Mouse (Mus musculus) gastrocnemius, postnatal 14 days (tissue): ENCODE data around the gene Rtkn2. TPM values are rescaled to one million over a fixed set of nuclear protein-coding genes. Genes with fewer than 3 reads are reported as not detected.

ENCODE experiments used
- DNase-seq: peaks from one replicate; pipeline ENCODE4 v3.0.0; 2021; ENCODE audit warnings: mixed read lengths
- intact Hi-C: fragments of 180-260 bp; cut with DNase I; formaldehyde crosslinking; loops from one replicate; pipeline ENCODE4 v1.15.1; 2025; ENCODE audit warnings: low total_unique reads
- total RNA-seq, 2 experiments: library from RNA; stranded (reverse); gene quantifications; 2 replicates each; pipeline ENCODE4 v1.2.3; 2021

Gene Rtkn2
- total RNA-seq, 2 experiments from 2014 or later: 1.1 to 1.8 TPM

DNA sequence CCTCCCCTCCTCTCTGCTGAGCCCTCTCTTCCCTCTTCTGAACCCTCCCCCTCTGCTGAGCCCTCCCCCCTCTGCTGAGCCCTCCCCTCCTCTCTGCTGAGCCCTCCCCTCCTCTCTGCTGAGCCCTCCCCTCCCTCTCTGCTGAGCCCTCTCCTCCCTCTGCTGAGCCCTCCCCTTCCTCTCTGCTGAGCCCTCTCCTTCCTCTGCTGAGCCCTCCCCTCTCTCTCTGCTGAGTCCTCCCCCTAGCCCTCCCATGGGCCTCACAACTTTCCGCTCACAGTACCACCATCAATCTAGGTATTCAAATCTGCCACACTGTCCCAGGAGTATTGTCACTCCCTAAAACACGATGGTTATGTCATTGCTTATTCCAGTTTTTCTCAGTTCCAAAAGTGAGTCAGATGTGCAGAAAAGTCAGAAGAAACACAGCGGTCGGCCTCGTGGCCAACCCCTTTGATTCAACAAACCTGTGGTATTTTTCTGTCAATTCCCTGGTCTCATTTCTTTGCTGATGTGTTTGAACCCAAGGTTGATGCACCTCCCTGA is 49.8 kb downstream of the Rtkn2 start:
- intact Hi-C loops: no loop called here
- DNase-seq: no peak

- intact Hi-C loops: no loop called here
- DNase-seq: no peak
Observed at GRCm38 (mm10) chr10:68030027-68030426, 50.7 kb downstream of the Rtkn2 start.

- intact Hi-C loops: no loop called here
- DNase-seq: no peak
Observed at GRCm38 (mm10) chr10:68035707-68036367, 56.5 kb downstream of the Rtkn2 start.

- DNase-seq: no peak
- intact Hi-C loops: no loop called here
Observed at GRCm38 (mm10) chr10:68036368-68036980, 57.1 kb downstream of the Rtkn2 start.

DNA sequence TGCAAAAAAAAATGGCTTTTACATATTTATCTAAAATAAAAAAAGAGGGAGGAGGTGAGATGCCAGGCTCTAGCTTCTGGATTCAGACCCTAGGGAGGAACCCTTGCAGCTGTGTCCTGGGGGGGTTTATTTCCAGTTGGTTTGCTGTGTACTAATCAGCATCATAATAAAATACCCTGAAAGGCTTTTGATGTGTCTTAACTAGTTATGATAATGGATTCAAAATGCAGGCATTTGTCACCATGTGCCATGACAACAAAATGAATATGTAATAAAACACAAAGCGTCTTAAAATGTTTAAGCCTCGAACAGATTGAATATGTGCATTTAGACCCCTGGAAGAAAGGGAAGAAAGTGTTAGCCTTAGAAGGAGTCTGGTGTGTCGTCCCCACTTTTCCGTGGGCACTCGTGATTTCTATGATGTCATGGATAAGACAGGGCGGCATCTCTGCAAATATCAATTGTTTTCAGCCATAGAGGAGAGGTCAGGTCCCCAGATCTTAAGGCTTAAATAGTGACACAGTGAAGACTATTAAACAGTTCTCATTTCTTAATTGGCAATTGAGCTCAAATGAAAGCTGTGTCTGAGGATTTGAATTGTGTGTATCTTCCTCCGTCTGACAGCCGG is 59.7 kb downstream of the Rtkn2 start:
- no peak for DNase-seq
- intact Hi-C loops: no loop called here

GRCm38 (mm10) chr10:68039641-68040205 is 60.4 kb downstream of the Rtkn2 start:
- intact Hi-C loops: no loop called here
- DNase-seq: no peak

GRCm38 (mm10) chr10:68040394-68040793 is 61.0 kb downstream of the Rtkn2 start:
- intact Hi-C loops: no loop called here
- no peak for DNase-seq

DNA sequence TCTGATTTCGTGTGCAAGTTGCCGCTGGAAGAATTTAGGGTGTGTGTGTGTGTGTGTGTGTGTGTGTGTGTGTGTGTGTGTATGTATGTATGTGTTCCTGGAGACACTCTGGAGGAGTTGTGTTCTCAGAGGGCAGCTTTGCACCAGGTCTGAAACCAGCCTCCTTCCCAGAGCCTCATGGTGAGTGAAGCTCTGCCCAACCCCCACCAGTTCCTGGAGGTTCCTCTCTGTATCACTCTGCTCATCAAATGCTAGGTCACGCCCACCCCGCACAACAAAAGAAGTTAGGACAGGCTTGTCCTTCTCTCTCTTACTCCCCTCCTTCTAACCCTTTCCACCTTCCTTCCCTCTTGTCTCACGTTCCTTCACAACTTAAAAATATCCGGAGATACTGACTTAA is 64.6 kb downstream of the Rtkn2 start:
- no peak for DNase-seq
- intact Hi-C loops: no loop called here

DNA sequence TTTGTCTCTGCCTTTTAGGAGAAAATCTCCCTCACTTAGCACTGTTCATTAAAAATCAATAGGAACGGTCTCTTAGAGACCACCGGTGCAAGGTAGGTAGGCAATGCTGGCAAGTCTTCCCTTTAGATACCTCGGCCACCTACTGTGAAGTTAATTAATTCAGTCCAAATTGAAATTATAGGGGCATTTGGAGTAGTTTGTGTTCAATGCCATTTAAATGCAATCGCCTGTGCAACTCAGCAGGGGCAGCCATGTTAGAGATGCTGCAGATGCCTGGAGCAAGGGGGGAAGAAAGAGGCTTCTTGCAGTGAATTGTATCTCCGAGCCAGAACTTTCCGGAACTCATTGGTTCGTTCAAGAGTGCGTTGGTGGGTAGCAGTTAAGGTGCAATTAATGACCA is 65.5 kb downstream of the Rtkn2 start:
- intact Hi-C loops: no loop called here
- no peak for DNase-seq

DNA sequence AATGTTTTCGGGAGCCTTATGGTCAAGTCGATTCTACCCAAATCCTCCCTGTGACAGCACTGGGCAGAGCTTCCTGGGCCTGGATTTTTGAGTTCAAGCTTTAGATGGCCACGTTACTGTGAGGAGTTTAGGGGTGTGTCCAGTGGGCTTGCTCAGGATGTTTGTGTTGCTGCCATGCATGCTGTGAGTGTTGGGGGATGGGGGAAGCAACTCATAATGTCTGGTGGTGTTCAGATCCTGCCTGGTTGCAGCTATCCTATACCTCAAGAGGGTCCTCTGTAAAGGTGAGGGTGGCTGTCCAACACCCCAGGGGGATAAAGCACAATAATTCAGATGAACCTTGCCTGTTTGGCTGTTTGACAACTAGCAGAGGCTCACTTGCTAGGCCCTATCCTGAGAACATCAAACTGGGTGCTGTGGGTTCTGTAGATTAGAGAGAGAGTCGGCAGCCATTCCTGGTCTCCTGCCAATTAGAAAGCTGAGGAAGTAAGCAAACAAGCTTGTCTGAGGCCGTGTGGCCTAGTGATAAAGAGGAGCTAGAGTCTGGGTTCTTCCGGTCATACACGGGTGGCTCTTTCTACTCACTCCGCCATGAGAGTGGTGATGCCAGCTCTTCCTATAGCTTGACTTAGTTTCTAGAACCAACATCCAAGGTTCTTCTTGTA is 69.4 kb downstream of the Rtkn2 start:
- intact Hi-C loops: no loop called here
- DNase-seq: no peak

- no peak for DNase-seq
- intact Hi-C loops: no loop called here
Observed at GRCm38 (mm10) chr10:68050882-68051281, 71.5 kb downstream of the Rtkn2 start.

GRCm38 (mm10) chr10:68051316-68051933 is 72.1 kb downstream of the Rtkn2 start:
- no peak for DNase-seq
- intact Hi-C loops: no loop called here

DNA sequence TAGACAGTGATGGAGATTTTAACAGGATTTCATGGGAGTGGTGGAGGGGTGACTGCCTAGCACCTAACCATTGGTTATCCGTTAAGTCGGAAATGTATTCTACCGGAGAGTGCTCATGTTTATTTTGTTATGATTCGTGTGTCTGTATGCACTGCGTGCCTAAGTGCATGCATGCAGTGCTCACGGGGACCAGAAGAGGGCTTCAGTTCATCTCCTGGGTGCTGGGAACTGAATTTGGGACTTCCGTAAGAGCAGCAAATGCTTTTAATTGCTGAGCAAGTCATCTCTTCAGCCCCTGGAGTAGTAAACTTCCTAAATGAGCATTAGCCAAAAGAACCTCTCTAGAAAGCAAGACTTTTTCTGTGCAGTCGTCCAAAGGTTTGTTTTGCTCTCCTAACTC is 72.9 kb downstream of the Rtkn2 start:
- intact Hi-C loops: no loop called here

DNA sequence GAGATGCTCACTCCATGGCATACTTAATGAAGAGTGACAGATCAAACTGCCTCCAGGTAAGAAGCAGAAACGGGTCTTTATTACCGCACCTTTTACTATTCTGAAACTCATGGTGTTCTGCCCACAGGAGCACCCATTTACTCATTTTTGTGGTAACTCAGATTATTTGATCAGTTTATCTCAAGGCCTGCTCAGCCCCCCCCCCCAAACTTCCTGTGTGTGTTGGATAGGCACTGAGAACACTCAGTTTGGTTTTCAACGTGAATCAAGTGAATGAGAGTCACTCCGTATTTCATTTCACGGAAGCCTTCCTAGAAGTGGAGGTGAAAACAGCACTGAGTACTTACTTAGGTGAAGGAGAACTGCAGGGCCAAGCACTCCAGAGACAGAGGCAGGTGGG is 74.8 kb downstream of the Rtkn2 start:
- no peak for DNase-seq
- intact Hi-C loops: no loop called here

More for the DNA sequence above, 72.9 kb downstream of the Rtkn2 start:
- no peak for DNase-seq

DNA sequence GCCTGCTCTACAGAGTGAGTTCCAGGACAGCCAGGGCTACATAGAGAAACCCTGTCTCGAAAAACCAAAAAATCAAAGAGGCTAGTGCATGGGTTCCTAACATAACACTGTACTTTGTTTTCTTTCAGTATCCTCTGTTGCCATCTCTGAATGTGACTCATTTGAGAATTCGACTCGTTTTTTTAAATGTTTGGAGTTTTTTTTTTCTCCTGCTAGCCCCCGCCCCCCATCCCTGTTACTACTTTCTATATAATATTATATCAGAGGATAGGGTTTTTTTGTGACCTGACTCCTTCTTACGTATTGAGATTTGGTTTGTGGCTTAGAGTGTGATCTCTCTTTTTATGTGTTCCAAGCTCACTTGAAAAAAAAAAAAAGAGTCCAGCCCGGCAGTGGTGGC is 75.3 kb downstream of the Rtkn2 start:
- no peak for DNase-seq
- intact Hi-C loops: no loop called here

DNA sequence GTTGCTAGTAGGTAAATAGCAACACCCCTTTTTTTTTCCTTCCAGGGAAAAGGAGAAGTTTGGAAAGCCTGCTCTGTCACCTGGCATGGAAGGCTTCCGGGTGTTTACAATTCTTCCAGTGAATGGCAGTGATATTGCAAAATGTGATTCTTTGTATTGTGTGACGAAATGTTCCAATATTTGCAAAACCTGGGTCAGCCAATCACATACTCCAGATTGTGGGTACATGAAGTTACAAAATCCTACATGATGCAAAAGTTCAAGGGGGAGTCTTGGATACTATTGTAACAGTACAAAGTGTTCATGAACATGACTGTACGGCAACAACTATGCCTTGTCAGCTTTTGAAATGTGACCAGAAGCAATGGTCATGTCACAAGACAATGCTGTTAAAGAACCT is 78.5 kb downstream of the Rtkn2 start:
- intact Hi-C loops: no loop called here
- no peak for DNase-seq

GRCm38 (mm10) chr10:68058378-68058777 is 79.0 kb downstream of the Rtkn2 start:
- intact Hi-C loops: no loop called here

GRCm38 (mm10) chr10:68060590-68061248 is 81.3 kb downstream of the Rtkn2 start:
- DNase-seq: peak; percentile 66
- intact Hi-C loops: no loop called here

More at GRCm38 (mm10) chr10:68058378-68058777, 79.0 kb downstream of the Rtkn2 start:
- no peak for DNase-seq

DNA sequence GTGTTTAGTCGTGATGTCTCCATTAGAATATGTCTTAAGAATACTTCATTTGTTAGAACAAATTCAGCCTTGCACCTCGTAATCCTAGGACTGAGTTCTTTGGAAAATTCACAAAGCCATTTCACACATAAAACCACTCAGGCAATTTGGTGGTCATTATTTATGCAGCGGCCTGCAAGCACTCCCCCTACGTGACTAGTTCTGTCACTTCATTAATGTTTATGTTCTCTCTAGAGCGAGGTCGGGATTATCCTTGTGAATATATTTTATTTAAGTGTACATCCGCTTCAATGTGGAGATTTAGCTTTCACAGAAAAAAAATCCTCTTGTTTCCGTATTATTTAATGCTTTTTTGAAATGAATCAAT is 81.9 kb downstream of the Rtkn2 start:
- intact Hi-C loops: no loop called here
- no peak for DNase-seq
